Mouse (Mus musculus): ENCODE data around the gene Plek2. TPM values are rescaled to one million over a fixed set of nuclear protein-coding genes. Genes with fewer than 3 reads are reported as not detected.

The Plek2 gene
- polyA plus RNA-seq (2015; fragmentation: Nextera tagmentation; extraction: Ambion mirVana): 2.3 and 2.4 TPM in 2 replicates

- H3K4me2 ChIP-seq (ENCODE audit: low read depth, low read length): peak within 1 kb of the TSS; percentile 81
- H3K36me3 ChIP-seq (ENCODE audit: control insufficient read depth, insufficient read depth): no peaks in the 10 kb centered on the region
- peak within 1 kb of the TSS; percentile 47 for H3K4me3 ChIP-seq (ENCODE audit: low read length)
- peaks cover 14% of the 10 kb centered on the region for H3K27me3 ChIP-seq (ENCODE audit: control insufficient read depth, insufficient read depth, low read length)
- 1% methylated on average over 38 of the region's 38 CpGs for WGBS
- peaks cover 10% of the 10 kb centered on the region for H3K4me1 ChIP-seq (ENCODE audit: control insufficient read depth, insufficient read depth, low read length)
- peak; percentile 72 for ATAC-seq (replicated peaks; ENCODE audit: extremely low read depth, insufficient read depth, low FRiP score)
- H3K27ac ChIP-seq (ENCODE audit: low read length): no peak within 1 kb of the TSS
- H3K9ac ChIP-seq (ENCODE audit: low read length): peak within 1 kb of the TSS; percentile 27
- peaks cover 8% of the 10 kb centered on the region for H3K9me3 ChIP-seq (replicated peaks; ENCODE audit: control insufficient read depth, low read length)
Observed at GRCm38 (mm10) chr12:78906707-78907162, at the start of gene Plek2. Plek2 (minus strand) TSS chr12:78906964.

DNA sequence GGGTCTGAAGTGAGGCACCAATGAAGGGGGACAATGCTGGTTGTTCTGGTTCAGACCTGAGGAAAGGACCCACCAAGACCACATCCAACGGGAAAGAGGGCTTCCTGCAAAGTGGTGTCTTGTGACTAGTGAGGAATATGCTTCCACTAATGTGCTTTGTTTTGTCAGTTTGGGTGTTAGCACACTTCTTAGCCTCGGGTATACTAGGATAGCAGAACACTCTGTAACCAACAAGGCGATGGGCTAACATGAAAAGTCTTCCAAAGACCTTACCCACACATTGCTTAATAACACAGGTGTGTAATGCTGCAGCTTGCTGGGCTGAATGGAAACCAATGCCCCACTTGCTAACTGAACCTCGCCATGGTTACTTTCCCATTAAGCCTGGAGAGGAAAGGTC is 49.6 kb upstream of the Plek2 start:
- H3K27ac ChIP-seq (ENCODE audit: low read length): no peak overlapping the region
- no peak for ATAC-seq (replicated peaks; ENCODE audit: extremely low read depth, insufficient read depth, low FRiP score)
- no peak overlapping the region for H3K9ac ChIP-seq (ENCODE audit: low read length)
- H3K4me2 ChIP-seq (ENCODE audit: low read depth, low read length): no peak overlapping the region
- H3K9me3 ChIP-seq (replicated peaks; ENCODE audit: control insufficient read depth, low read length): peaks cover 15% of the 10 kb centered on the region
- H3K27me3 ChIP-seq (ENCODE audit: control insufficient read depth, insufficient read depth, low read length): no peaks in the 10 kb centered on the region
- H3K4me3 ChIP-seq (ENCODE audit: low read length): no peak overlapping the region
- peaks cover 2% of the 10 kb centered on the region; the same call in 1 of the 2 replicates for H3K4me1 ChIP-seq (ENCODE audit: control insufficient read depth, insufficient read depth, low read length)
- 72% methylated on average over 4 of the region's 4 CpGs for WGBS
- no peaks in the 10 kb centered on the region for H3K36me3 ChIP-seq (ENCODE audit: control insufficient read depth, insufficient read depth)

DNA sequence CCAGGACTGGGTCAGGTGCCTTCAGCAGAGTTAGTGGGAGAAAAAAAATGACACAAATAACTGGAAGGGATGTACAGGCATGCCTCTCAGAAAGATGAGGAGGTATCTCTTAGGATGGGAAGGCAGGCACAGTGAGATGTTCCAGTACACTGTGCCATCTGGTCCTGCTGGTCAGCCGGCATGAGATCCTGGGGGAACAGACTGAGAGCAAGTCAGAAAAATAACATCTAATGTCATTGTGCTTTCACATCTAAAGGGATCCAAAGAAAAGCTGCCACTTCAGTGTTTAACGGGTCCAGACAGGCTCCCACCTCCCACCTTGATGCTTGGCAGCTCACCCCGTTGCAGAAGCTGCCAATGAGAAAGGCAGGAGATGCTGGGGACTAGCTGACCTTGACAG is 45.7 kb upstream of the Plek2 start:
- Histone ChIP-seq H3K27ac (ENCODE audit: low read length) (no peak overlapping the region), H3K9ac (ENCODE audit: low read length) (no peak overlapping the region), H3K36me3 (ENCODE audit: control insufficient read depth, insufficient read depth) (no peaks in the 10 kb centered on the region), H3K4me1 (ENCODE audit: control insufficient read depth, insufficient read depth, low read length) (peaks cover 2% of the 10 kb centered on the region; the same call in 1 of the 2 replicates), H3K4me2 (ENCODE audit: low read depth, low read length) (no peak overlapping the region), H3K4me3 (ENCODE audit: low read length) (no peak overlapping the region), H3K9me3 (replicated peaks; ENCODE audit: control insufficient read depth, low read length) (peaks cover 11% of the 10 kb centered on the region), H3K27me3 (ENCODE audit: control insufficient read depth, insufficient read depth, low read length) (no peaks in the 10 kb centered on the region)
- WGBS: 40% methylated on average over 3 of the region's 3 CpGs
- no peak for ATAC-seq (replicated peaks; ENCODE audit: extremely low read depth, insufficient read depth, low FRiP score)

- Histone ChIP-seq H3K27me3 (ENCODE audit: control insufficient read depth, insufficient read depth, low read length) (no peaks in the 10 kb centered on the region), H3K27ac (ENCODE audit: low read length) (no peak overlapping the region), H3K9me3 (replicated peaks; ENCODE audit: control insufficient read depth, low read length) (peaks cover 7% of the 10 kb centered on the region; the same call in 1 of the 2 replicates), H3K4me3 (ENCODE audit: low read length) (no peak overlapping the region), H3K36me3 (ENCODE audit: control insufficient read depth, insufficient read depth) (no peaks in the 10 kb centered on the region), H3K4me1 (ENCODE audit: control insufficient read depth, insufficient read depth, low read length) (peaks cover 2% of the 10 kb centered on the region; the same call in 1 of the 2 replicates), H3K9ac (ENCODE audit: low read length) (no peak overlapping the region), H3K4me2 (ENCODE audit: low read depth, low read length) (peak overlapping the region; percentile 32; the same call in 1 of the 2 replicates)
- ATAC-seq (replicated peaks; ENCODE audit: extremely low read depth, insufficient read depth, low FRiP score): no peak
- 33% methylated on average over 11 of the region's 11 CpGs for WGBS
Observed at GRCm38 (mm10) chr12:78952053-78952452, 45.3 kb upstream of the Plek2 start.

GRCm38 (mm10) chr12:78947661-78948060 is 40.9 kb upstream of the Plek2 start:
- WGBS: 62% methylated on average over 5 of the region's 5 CpGs
- H3K27ac ChIP-seq (ENCODE audit: low read length): no peak overlapping the region
- H3K27me3 ChIP-seq (ENCODE audit: control insufficient read depth, insufficient read depth, low read length): no peaks in the 10 kb centered on the region; the same call in 1 of the 2 replicates
- peaks cover 2% of the 10 kb centered on the region; the same call in 1 of the 2 replicates for H3K4me1 ChIP-seq (ENCODE audit: control insufficient read depth, insufficient read depth, low read length)
- no peaks in the 10 kb centered on the region for H3K36me3 ChIP-seq (ENCODE audit: control insufficient read depth, insufficient read depth)
- H3K9ac ChIP-seq (ENCODE audit: low read length): no peak overlapping the region
- H3K4me3 ChIP-seq (ENCODE audit: low read length): no peak overlapping the region
- H3K4me2 ChIP-seq (ENCODE audit: low read depth, low read length): no peak overlapping the region
- ATAC-seq (replicated peaks; ENCODE audit: extremely low read depth, insufficient read depth, low FRiP score): no peak
- no peaks in the 10 kb centered on the region for H3K9me3 ChIP-seq (replicated peaks; ENCODE audit: control insufficient read depth, low read length)

- Histone ChIP-seq H3K27me3 (ENCODE audit: control insufficient read depth, insufficient read depth, low read length) (no peaks in the 10 kb centered on the region; the same call in 1 of the 2 replicates), H3K4me1 (ENCODE audit: control insufficient read depth, insufficient read depth, low read length) (no peaks in the 10 kb centered on the region), H3K4me2 (ENCODE audit: low read depth, low read length) (no peak overlapping the region), H3K4me3 (ENCODE audit: low read length) (no peak overlapping the region), H3K36me3 (ENCODE audit: control insufficient read depth, insufficient read depth) (no peaks in the 10 kb centered on the region), H3K9ac (ENCODE audit: low read length) (no peak overlapping the region), H3K9me3 (replicated peaks; ENCODE audit: control insufficient read depth, low read length) (no peaks in the 10 kb centered on the region), H3K27ac (ENCODE audit: low read length) (no peak overlapping the region)
- WGBS: 71% methylated on average over 6 of the region's 6 CpGs
- ATAC-seq (replicated peaks; ENCODE audit: extremely low read depth, insufficient read depth, low FRiP score): no peak
Observed at GRCm38 (mm10) chr12:78947161-78947560, 40.4 kb upstream of the Plek2 start.

DNA sequence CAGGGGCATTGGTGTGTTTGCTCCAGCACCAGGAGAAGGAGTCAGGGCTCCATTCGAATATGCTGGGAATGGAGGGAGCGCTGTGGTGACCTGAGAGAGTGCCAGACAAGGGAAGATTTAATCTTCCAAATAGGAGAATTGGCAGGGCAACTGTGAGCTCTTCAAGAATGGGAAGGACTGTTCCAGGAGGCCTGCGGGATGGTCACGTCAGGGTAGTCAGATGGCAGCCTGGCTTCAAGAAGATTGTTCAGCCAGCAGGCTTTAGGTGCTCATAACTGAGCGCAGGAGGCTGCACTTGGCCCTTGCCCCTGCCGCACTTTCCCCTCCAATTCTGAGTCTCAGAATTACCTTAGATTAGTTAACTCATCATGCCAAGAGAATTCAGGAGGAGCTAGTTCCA is 36.2 kb upstream of the Plek2 start:
- H3K36me3 ChIP-seq (ENCODE audit: control insufficient read depth, insufficient read depth): no peaks in the 10 kb centered on the region
- H3K4me3 ChIP-seq (ENCODE audit: low read length): no peak overlapping the region
- no peaks in the 10 kb centered on the region for H3K9me3 ChIP-seq (replicated peaks; ENCODE audit: control insufficient read depth, low read length)
- no peak overlapping the region for H3K4me2 ChIP-seq (ENCODE audit: low read depth, low read length)
- H3K27ac ChIP-seq (ENCODE audit: low read length): no peak overlapping the region
- no peaks in the 10 kb centered on the region for H3K4me1 ChIP-seq (ENCODE audit: control insufficient read depth, insufficient read depth, low read length)
- H3K9ac ChIP-seq (ENCODE audit: low read length): no peak overlapping the region
- 80% methylated on average over 6 of the region's 6 CpGs for WGBS
- no peaks in the 10 kb centered on the region; the same call in 1 of the 2 replicates for H3K27me3 ChIP-seq (ENCODE audit: control insufficient read depth, insufficient read depth, low read length)
- no peak for ATAC-seq (replicated peaks; ENCODE audit: extremely low read depth, insufficient read depth, low FRiP score)

GRCm38 (mm10) chr12:78940081-78940480 is 33.3 kb upstream of the Plek2 start:
- WGBS: 78% methylated on average over 5 of the region's 5 CpGs
- ATAC-seq (replicated peaks; ENCODE audit: extremely low read depth, insufficient read depth, low FRiP score): no peak

GRCm38 (mm10) chr12:78939393-78940037 is 32.8 kb upstream of the Plek2 start:
- H3K4me3 ChIP-seq (ENCODE audit: low read length): no peak overlapping the region
- H3K9ac ChIP-seq (ENCODE audit: low read length): no peak overlapping the region
- H3K4me2 ChIP-seq (ENCODE audit: low read depth, low read length): no peak overlapping the region
- no peaks in the 10 kb centered on the region for H3K36me3 ChIP-seq (ENCODE audit: control insufficient read depth, insufficient read depth)
- ATAC-seq (replicated peaks; ENCODE audit: extremely low read depth, insufficient read depth, low FRiP score): no peak
- WGBS: 52% methylated on average over 7 of the region's 7 CpGs
- no peak overlapping the region for H3K27ac ChIP-seq (ENCODE audit: low read length)
- H3K27me3 ChIP-seq (ENCODE audit: control insufficient read depth, insufficient read depth, low read length): no peaks in the 10 kb centered on the region; the same call in 1 of the 2 replicates
- 0 out of 2 replicates have a peak, but pooled peaks cover 2% of the 10 kb centered on the region for H3K4me1 ChIP-seq (ENCODE audit: control insufficient read depth, insufficient read depth, low read length)
- H3K9me3 ChIP-seq (replicated peaks; ENCODE audit: control insufficient read depth, low read length): no peaks in the 10 kb centered on the region

More at GRCm38 (mm10) chr12:78940081-78940480, 33.3 kb upstream of the Plek2 start:
- Histone ChIP-seq H3K9me3 (replicated peaks; ENCODE audit: control insufficient read depth, low read length) (no peaks in the 10 kb centered on the region), H3K36me3 (ENCODE audit: control insufficient read depth, insufficient read depth) (no peaks in the 10 kb centered on the region), H3K27ac (ENCODE audit: low read length) (no peak overlapping the region), H3K27me3 (ENCODE audit: control insufficient read depth, insufficient read depth, low read length) (no peaks in the 10 kb centered on the region; the same call in 1 of the 2 replicates), H3K4me2 (ENCODE audit: low read depth, low read length) (no peak overlapping the region), H3K4me3 (ENCODE audit: low read length) (no peak overlapping the region), H3K9ac (ENCODE audit: low read length) (no peak overlapping the region), H3K4me1 (ENCODE audit: control insufficient read depth, insufficient read depth, low read length) (0 out of 2 replicates have a peak, but pooled peaks cover 2% of the 10 kb centered on the region)

Data from heart, embryonic 16.5 days (tissue).